Mouse (Mus musculus) T-helper 2 cell (primary cell): ENCODE measurements at regions not wholly inside any gene's neighbourhood (a gene's known extent, or its start where the extent isn't known, plus 50 kb on each side); places are given as distances from the start of the nearest gene placed in this dataset.

ENCODE experiments used
- in situ Hi-C: fragments of 300-600 bp; cut with MboI, MseI; formaldehyde crosslinking; loops from one replicate; pipeline ENCODE4 v1.15.1; 2025; ENCODE audit warnings: high pct_unique_total_duplicates

DNA sequence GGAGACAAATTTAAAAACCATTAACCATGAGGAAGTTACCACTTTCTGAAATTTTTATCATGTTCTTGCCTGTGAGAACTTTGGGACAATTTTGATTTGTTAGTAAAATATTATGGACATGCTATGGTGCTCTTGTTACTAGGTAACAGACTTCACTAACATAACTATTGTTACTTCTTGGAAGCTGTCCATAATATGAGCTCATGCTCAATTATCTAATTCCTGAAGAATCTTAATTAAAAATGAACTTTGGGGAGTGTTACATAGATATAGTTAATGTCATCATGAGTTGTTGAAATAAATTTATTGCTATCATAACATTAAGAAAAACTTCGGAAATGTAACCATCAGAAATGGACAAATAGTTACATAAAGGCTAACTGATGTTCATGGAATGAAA, 486.5 kb upstream of the Adamts5 start:
- in situ Hi-C loops = no loop called here

GRCm38 (mm10) chr16:86377991-86378390, 476.4 kb upstream of the Adamts5 start:
- in situ Hi-C loops = no loop called here

GRCm38 (mm10) chr16:86371652-86372051, 470.0 kb upstream of the Adamts5 start:
- in situ Hi-C loops = no loop called here

- in situ Hi-C loops = no loop called here
Observed at GRCm38 (mm10) chr16:86368449-86368848, 466.8 kb upstream of the Adamts5 start.

- in situ Hi-C loops = no loop called here
Observed at GRCm38 (mm10) chr16:86366197-86366596, 464.6 kb upstream of the Adamts5 start.

DNA sequence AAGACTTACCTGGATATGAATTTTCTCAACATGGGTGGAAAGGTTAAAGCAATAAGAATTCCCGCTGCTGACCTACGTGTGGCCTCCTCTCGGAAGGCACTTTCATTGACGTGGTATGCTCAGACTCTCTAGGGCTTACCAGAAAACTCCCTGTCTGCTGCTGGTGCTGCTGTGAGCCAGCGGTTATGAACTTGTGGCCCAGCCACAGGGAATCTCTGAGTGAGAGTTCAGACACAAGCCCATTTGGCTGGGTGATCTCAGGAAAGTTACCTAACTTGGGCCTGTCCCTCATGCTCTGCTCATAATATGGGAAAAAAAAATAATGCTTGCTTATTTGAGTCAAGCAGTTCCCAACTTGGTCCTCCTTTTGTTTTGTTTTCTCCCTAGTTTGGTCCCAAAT, 459.5 kb upstream of the Adamts5 start:
- in situ Hi-C loops = no loop called here

- in situ Hi-C loops = no loop called here
Observed at GRCm38 (mm10) chr16:86355036-86355435, 453.4 kb upstream of the Adamts5 start.

- in situ Hi-C loops = no loop called here
Observed at GRCm38 (mm10) chr16:86347753-86348152, 446.1 kb upstream of the Adamts5 start.

- in situ Hi-C loops = no loop called here
Observed at GRCm38 (mm10) chr16:86346916-86347315, 445.3 kb upstream of the Adamts5 start.

DNA sequence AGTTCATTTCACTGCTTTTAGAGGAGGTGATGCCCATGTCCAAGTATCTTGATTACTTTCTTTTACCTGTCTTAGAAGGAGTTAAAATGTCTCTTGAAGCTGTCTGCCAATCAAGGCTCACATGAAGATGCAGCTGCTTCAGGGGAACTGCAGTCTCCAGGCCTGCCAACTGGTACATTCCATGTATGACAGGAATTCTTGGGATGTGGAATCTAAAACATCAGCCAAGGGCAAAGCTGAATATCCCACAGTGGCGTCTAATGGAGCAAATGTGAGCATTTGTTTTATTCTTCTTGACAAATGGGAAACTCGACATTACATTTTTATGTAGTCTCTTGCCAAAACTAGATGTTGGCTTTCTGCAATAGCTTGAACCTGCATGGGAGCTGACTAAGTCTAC, 438.7 kb upstream of the Adamts5 start:
- in situ Hi-C loops = no loop called here

- in situ Hi-C loops = no loop called here
Observed at GRCm38 (mm10) chr16:86325406-86325805, 423.8 kb upstream of the Adamts5 start.

GRCm38 (mm10) chr16:86318898-86319297, 417.3 kb upstream of the Adamts5 start:
- in situ Hi-C loops = no loop called here

DNA sequence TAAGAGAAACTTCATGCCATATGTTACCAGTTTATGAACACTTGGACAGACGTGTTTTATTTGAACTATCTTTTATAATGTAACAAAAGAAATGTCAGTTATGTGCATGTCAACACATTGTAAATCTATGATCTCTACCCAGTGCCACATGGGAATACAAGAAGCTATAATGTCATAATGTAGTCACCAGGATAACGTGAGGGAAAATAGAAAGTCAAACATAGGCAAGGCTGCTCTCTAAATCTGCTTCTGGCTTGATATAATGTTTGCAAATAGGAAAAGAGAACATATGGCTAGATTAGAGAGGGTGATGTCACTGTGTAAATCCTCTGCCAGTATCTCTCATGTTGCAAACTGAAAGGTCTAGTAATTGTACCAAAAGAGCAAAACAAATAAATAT, 408.1 kb upstream of the Adamts5 start:
- in situ Hi-C loops = no loop called here

- in situ Hi-C loops = no loop called here
Observed at GRCm38 (mm10) chr16:86303869-86304268, 402.2 kb upstream of the Adamts5 start.

DNA sequence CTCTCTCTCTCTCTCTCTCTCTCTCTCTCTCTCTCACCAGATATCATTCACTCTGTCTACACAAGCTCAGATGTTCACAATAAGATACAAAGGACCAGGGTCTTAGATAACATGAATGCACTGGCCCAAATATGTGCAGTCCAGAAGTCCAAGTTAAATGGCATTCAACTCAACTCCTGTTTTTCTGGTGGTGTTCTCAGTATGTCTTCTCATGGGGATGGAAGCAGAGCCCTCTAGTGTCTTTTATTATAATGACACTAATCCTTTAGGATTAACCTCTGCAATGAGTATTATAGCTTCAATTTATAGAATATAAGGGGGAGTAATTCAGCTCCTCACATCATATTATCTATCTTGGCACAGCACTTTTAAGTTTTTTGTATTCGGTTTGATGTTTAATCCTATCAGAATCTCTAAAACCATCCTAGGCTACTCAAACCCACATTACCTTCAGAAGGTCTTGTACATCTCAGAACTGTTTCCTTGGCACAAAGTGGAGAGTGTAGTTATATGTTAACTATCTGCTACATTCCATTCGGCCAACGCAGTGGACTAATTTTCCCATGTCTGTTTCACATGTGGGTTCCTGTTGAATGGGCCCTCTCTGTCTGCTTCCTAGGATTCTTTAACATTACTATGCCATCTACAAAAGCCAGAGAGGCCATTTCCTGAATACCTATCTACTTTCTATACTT, 401.0 kb upstream of the Adamts5 start:
- in situ Hi-C loops = no loop called here

GRCm38 (mm10) chr16:86294436-86294835, 392.8 kb upstream of the Adamts5 start:
- in situ Hi-C loops = no loop called here

DNA sequence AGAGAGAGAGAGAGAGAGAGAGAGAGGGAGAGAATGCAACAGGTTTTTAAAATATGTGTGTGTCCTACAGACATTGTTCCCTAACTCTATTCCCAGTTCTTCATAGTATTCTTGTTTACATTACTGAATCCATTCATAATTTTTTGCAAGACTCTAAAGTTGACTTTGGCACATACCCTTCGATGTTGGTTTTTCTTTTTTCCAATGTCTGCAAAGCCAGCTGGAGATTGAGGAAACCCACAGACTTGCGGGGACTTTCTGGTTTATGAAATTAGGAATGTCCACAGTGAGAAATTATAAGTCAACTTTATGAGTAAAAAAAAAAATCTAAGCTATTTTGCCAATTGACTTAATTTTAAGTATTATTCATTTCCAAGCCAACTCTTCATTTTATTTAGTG, 379.7 kb upstream of the Adamts5 start:
- in situ Hi-C loops = no loop called here

DNA sequence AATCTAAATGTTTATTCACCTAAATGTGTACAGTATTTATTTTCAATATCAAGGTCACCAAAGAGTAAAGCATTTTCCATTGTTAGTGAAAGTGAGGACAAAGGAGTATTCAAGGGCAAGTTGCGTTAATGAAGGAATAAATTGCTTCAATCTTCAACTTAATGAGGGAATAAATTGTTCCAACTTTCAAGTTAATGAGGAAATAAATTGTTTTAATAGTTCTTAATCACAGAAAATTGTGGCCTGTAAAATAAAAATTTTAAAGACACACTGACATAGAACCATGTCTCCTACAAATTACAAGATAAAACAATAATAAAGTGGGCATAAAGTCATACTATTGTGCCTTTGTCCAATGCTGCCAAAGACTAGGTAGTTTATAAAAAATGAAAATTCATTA, 375.4 kb upstream of the Adamts5 start:
- in situ Hi-C loops = no loop called here

DNA sequence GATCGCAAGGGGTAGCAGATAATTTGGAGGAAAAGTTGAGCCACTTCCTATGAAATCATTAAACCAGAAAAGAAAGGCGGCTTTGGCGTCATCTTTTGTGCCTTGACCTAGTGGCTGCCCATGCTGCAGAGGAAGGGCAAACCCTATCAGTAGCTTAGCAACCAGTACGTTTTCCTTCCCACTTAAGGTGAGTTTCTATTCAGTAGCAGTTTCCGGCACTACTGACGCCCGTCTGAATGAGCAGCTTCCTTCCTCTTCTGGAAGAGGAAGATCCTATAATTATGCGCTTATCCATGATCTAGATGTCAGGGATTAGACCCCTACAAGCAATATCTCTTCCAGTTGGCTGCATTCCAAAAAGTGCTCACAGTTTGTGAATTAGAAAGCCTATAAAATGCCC, 360.0 kb upstream of the Adamts5 start:
- in situ Hi-C loops = no loop called here

DNA sequence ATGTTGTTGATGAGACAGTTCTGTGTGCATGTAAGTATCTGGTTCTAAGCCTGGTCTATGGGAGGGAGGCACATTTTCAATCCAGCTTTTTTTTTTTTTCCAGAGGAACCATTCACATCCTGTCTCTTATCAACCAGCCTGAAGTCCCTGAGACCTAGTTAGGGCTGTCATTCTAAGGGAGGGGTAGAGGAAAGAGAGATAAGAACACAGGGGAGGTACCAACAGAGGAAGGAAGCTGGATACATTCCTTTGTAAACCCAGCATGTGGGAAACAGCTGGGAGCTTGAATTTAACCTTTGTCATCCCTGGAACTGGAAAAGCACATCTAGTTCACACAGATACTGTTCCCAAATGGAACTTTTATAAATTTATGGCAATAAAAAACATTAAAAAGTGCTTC, 351.0 kb upstream of the Adamts5 start:
- in situ Hi-C loops = no loop called here

DNA sequence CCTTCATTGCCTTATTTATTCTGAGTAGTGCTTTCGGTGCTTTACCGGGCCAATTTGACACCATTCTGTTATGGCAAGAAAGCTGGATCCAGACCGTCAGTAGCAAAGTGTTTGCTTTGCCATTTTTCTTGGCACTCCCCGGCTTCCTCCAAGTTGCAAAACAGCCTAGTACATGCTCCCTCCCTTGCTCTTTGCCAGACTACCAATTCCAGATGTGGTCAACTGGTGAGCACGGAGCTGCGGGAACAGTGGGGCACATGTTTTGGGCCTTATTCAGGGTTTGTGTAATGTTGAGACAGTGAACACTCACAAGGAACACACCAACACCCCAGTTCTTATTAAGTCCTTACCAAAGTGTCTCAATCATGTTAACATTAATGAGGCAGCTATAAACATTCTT, 348.4 kb upstream of the Adamts5 start:
- in situ Hi-C loops = no loop called here

DNA sequence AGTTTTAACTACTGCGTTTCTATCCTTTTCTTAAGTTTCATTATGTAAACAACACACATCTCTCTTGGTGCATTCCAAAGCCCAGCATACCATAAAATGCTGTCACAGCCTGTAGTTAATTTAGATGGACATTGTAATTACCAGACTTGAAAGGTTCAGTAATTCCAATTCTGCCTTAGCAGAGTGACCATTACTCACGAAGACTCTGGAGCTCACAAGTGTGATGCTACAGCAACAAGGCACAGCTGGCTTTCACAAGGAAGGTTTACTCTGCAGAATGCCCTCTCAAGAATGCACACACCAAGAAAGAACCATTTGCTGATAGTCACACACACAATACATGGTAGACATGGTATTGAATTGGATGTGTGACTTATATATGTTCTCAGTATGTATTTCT, 342.6 kb upstream of the Adamts5 start:
- in situ Hi-C loops = no loop called here

DNA sequence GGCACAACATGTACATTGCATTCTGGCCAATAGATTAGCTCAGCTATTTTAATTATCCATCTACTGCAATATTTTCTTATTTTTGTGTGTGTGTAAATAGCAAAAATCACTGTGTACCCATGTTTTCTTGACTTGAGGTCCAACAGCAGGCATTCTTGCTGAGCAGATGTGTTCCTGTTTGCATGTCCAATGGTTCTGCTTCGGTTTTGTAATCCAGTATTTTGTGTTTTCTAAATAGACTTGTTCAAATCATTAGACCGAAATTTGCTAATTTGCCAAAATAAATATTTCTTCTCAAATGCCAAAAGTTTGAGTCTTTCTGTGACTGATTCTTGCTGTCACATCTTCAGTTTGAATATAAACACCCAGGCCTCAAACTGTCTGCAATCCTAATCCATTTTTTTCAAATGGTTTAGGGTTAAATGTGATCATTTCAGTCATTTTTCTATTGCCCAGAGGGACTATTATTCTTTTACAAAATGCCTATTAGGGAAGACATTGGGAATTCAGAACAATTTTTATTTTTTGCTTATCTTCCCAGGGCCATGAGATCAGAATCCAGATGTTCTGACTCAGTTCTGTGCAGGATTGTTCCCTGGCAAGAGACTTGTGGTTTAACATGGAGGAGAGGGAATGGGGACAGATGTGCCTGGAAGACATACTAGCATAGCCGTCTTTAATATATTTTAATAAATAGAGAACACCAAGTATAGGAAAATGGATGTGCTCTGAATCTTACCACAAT, 341.3 kb upstream of the Adamts5 start:
- in situ Hi-C loops = no loop called here
